Mouse (Mus musculus) embryonic facial prominence, embryonic 10.5 days (tissue): Measurements from ENCODE around the gene Hoxb9. TPM values are rescaled to one million over a fixed set of nuclear protein-coding genes. Genes with fewer than 3 reads are reported as not detected.
A peak's percentile ranks its signal among the peaks of the same experiment; 100 is the strongest.

Source experiments
- microRNA counts: library from miRNA; unstranded; fragments of <30 nt; microRNA quantifications from one replicate; lab custom pipeline; 2017
- microRNA-seq: library from miRNA; unstranded; fragments of <30 nt; microRNA quantifications from one replicate; pipeline ENCODE4, GENCODE M21; 2017
- polyA plus RNA-seq: library from polyadenylated mRNA; unstranded; fragments of >200 nt; fragmentation: Nextera tagmentation; extraction: Ambion mirVana; gene quantifications from 2 replicates; pipeline ENCODE4 v1.2.1, GENCODE M21; 2016

The Hoxb9 gene
- polyA plus RNA-seq, 1 experiment from 2014 or later, result not detected

MicroRNAs encoded within 50 kb of the gene (microRNA counts, 519-probe panel; counts per million panel counts)
- microRNA mmu-miR-10a (lab: Ali Mortazavi, UCI), result 188 counts per million, percentile 57 among the panel's probes with 10 or more counts
- 188 counts per million, percentile 57 among the panel's probes with 10 or more counts for microRNA mmu-miR-196a (lab: Ali Mortazavi, UCI)

Small RNA genes within 50 kb of the gene (microRNA-seq; reads per million reads assigned to microRNA genes)
- gene Mir10a (372 reads per million, percentile 65 among the genes with 10 or more reads in this experiment), gene Mir196a-1 (not detected)

Other genes starting within 250 kb of the Hoxb9 start
- not detected in 2 replicates for gene Gip, start 246.9 kb upstream of the Hoxb9 start, polyA plus RNA-seq
- 106 and 107 TPM in 2 replicates for gene Snf8, start 236.6 kb upstream of the Hoxb9 start, polyA plus RNA-seq
- gene Ube2z, start 206.1 kb upstream of the Hoxb9 start, polyA plus RNA-seq, result 34.3 and 35.2 TPM in 2 replicates
- gene Atp5g1, start 195.8 kb upstream of the Hoxb9 start, polyA plus RNA-seq, result 596 and 634 TPM in 2 replicates
- not detected in 2 replicates for gene Calcoco2, start 159.5 kb upstream of the Hoxb9 start, polyA plus RNA-seq
- gene Ttll6, start 137.7 kb upstream of the Hoxb9 start, polyA plus RNA-seq, result not detected in 2 replicates
- gene Hoxb13, start 77.1 kb upstream of the Hoxb9 start, polyA plus RNA-seq, result not detected in 2 replicates
- gene Hoxb8, start 10.4 kb downstream of the Hoxb9 start, polyA plus RNA-seq, result not detected in 2 replicates
- gene Hoxb7, start 15.2 kb downstream of the Hoxb9 start, polyA plus RNA-seq, result not detected in 2 replicates
- gene Hoxb6, start 21.0 kb downstream of the Hoxb9 start, polyA plus RNA-seq, result 0.15 TPM in 1 of 2 replicates, not detected in the other
- 0.07 and 0.28 TPM in 2 replicates for gene Hoxb5, start 31.9 kb downstream of the Hoxb9 start, polyA plus RNA-seq
- 0.09 and 0.23 TPM in 2 replicates for gene Hoxb4, start 46.8 kb downstream of the Hoxb9 start, polyA plus RNA-seq
- 0.69 and 3.4 TPM in 2 replicates for gene Hoxb3, start 51.9 kb downstream of the Hoxb9 start, polyA plus RNA-seq
- 5.8 and 17.0 TPM in 2 replicates for gene Hoxb2, start 79.1 kb downstream of the Hoxb9 start, polyA plus RNA-seq
- gene Hoxb1, start 94.3 kb downstream of the Hoxb9 start, polyA plus RNA-seq, result 1.2 and 7.1 TPM in 2 replicates
- 0.19 and 0.46 TPM in 2 replicates for gene Skap1, start 193.1 kb downstream of the Hoxb9 start, polyA plus RNA-seq